Mouse (Mus musculus) small intestine, adult 2 months (tissue): Measurements from ENCODE around the gene Ubtfl1. TPM values are rescaled to one million over a fixed set of nuclear protein-coding genes. Genes with fewer than 3 reads are reported as not detected.
"Not testable (repeated sequence)": the region's sequence is repeated elsewhere in the genome, so short reads cannot be mapped to it uniquely, and the experiment has no call there.

Experiments used
- H3K27ac ChIP-seq: fragments of 200-500 bp; 2 replicates; pipeline ENCODE4 v1.5.1; 2012; ENCODE audit warnings: low read depth, low read length, control low read depth, inconsistent platforms; ENCODE audit not compliant: insufficient read depth
- H3K27me3 ChIP-seq: fragments of 200-500 bp; 2 replicates; pipeline ENCODE4 v1.6.1; 2012; ENCODE audit warnings: mild to moderate bottlenecking, moderate library complexity, low read length, inconsistent platforms; ENCODE audit not compliant: control insufficient read depth, insufficient read depth
- H3K36me3 ChIP-seq: fragments of 200-500 bp; 2 replicates; pipeline ENCODE4 v1.6.1; 2012; ENCODE audit warnings: mild to moderate bottlenecking, low read length, control low read depth, inconsistent platforms; ENCODE audit not compliant: control insufficient read depth, insufficient read depth
- H3K4me1 ChIP-seq: fragments of 200-500 bp; 2 replicates; pipeline ENCODE4 v1.6.1; 2012; ENCODE audit warnings: low read length, inconsistent platforms, mixed read lengths; ENCODE audit not compliant: control insufficient read depth, insufficient read depth, insufficient read length
- H3K4me3 ChIP-seq: fragments of 200-500 bp; 2 replicates; pipeline ENCODE4 v1.5.1; 2012; ENCODE audit warnings: low read depth, mild to moderate bottlenecking, control low read depth, inconsistent platforms, low read length, moderate library complexity
- CTCF ChIP-seq: fragments of 200-500 bp; IDR thresholded peaks from 2 replicates; pipeline ENCODE4 v1.5.1; 2012; ENCODE audit warnings: low read depth, mild to moderate bottlenecking, control low read depth, inconsistent platforms, low read length, moderate library complexity, mixed read lengths; ENCODE audit not compliant: insufficient replicate concordance, insufficient read length; ENCODE audit errors: extremely low read depth
- POLR2A ChIP-seq: fragments of 200-500 bp; IDR thresholded peaks from 2 replicates; pipeline ENCODE4 v1.6.1; 2012; ENCODE audit warnings: low read depth, mild to moderate bottlenecking, control low read depth, inconsistent platforms, low read length, moderate library complexity
- WGBS: fragments of 180-500 bp; shearing (Covaris S2); methylation state at CpG from one replicate; pipeline ENCODE4 v1.1.7; 2018; 5-methylcytosine and 5-hydroxymethylcytosine counted together
- polyA plus RNA-seq: library from polyadenylated mRNA; depleted of rRNA; stranded (reverse); fragments of >200 nt; gene quantifications from 2 replicates; pipeline ENCODE4 v1.2.3, GENCODE M21; 2012; rRNA removed

The Ubtfl1 gene
- polyA plus RNA-seq: not detected in 2 replicates

DNA sequence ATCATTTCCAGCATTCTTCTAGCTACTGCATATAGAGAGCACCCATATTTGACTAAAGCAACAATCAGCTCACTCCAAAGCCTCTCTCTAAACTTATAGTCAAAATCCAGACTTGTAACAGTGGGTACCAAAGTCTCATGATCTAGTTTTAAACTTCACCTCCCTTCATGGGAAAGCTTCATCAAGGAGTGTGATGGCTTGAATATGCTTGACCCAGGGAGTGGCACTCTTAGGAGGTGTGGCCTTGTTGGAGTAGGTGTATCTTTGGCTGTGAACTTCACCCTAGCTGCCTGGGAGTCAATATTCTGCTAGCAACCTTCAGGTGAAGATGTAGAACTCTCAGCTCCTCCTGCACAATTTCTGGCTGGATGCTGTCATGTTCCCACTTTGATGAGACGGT is at the start of gene Ubtfl1:
TSS of gene Ubtfl1 (plus strand) at position 301 of the 400 bp plus-strand sequence.
- Histone ChIP-seq H3K36me3 (no peaks in the 10 kb centered on the region), H3K27ac (no peak within 1 kb of the TSS), H3K4me3 (no peak within 1 kb of the TSS), H3K27me3 (no peaks in the 10 kb centered on the region), H3K4me1 (no peaks in the 10 kb centered on the region)
- TF ChIP-seq CTCF (no peak), POLR2A (no peak)
- 57% methylated on average over 1 of the region's 1 CpGs for WGBS

DNA sequence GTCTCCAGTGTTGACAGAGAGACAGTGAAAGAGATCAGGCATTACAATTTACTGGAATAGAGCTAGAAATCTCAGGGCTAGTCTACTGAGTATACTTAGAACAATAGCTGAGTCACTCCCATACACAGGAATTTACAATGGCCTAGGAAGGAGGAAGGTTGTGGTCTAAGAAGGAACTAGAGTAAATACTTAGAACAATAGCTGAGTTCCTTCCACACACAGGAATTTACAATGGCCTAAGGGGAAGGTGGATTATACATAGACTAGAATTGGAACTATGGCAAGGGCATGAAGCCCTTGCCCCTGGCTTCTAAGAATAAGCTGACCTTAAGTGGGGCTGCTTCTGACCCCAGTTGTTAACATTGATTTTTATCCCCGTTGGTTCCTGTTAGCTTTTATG is 31.2 kb upstream of the Ubtfl1 start:
- H3K27ac ChIP-seq, H3K36me3 ChIP-seq, H3K4me3 ChIP-seq, H3K27me3 ChIP-seq, H3K4me1 ChIP-seq: not testable (repeated sequence)
- WGBS: 63% methylated on average over 1 of the region's 1 CpGs

DNA sequence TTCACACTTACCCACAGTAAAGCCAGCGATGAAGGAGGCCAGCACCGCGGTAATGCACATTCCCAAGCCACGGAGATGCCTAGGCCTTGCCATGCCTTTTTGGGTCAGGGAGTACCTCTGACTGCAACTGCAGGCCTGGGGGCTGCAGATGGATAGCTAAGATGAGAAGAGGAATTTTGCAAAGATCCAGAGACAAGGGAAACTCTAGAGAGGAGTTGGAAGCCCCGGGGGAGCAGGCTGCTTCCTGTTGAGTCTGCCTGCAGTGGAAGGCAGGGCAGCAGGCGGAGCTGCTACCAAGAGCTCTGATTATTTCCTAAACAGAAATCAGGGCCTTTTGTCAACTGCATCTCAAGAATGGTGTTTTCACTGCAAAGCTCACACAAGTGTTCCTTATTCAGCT is 18.4 kb upstream of the Ubtfl1 start:
- H3K27ac ChIP-seq: no peak overlapping the region
- H3K27me3 ChIP-seq: no peaks in the 10 kb centered on the region
- TF ChIP-seq CTCF (no peak), POLR2A (no peak)
- H3K4me1 ChIP-seq: no peaks in the 10 kb centered on the region
- 30% methylated on average over 6 of the region's 6 CpGs for WGBS
- peak overlapping the region; percentile 30 for H3K4me3 ChIP-seq
- H3K36me3 ChIP-seq: no peaks in the 10 kb centered on the region

DNA sequence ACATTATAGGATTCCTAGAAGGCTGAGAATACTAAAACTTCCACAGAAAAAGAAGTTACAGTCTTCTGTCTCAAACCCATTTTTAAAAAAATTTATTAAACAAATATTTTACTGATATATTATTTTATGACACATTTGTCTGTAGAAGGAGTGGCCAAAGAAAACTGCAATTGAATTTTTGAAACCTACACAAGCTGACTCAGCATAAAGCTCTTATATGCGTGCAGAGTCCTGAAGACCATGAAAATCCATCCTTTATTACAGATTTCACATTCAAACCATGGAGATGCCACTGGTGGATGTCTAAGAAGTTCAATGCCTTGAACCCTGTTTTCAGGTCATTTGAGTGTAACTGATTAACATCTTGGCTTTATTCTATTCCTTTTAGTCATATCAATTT is 4.6 kb upstream of the Ubtfl1 start:
- TF ChIP-seq POLR2A (no peak), CTCF (no peak)
- no peaks in the 10 kb centered on the region for H3K27me3 ChIP-seq
- WGBS: 67% methylated on average over 1 of the region's 1 CpGs

DNA sequence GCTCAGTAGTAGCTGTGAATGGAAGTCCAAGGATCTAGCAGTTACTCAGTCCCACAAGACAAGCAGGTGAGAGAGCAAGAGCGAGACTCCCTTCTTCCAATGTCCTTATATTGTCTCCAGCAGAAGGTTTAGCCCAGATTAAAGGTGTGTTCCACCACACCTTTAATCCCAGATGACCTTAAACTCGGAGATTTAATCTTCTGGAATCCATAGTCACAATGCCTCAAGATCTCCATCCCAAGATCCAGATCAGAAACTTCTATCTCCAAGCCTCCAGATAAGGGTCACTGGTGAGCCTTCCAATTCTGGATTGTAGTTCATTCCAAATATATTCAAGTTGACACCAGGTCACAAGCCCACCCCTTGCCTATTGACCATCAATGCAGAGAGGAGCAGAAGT is 1.3 kb upstream of the Ubtfl1 start, which contains the start of gene Naalad2:
TSS of gene Naalad2 (minus strand) at position 101 of the 400 bp plus-strand sequence.
- H3K4me1 ChIP-seq, H3K27ac ChIP-seq, H3K36me3 ChIP-seq: not testable (repeated sequence)

More for the DNA sequence above, 4.6 kb upstream of the Ubtfl1 start:
- Histone ChIP-seq H3K27ac (no peak overlapping the region), H3K4me3 (no peak overlapping the region), H3K36me3 (no peaks in the 10 kb centered on the region), H3K4me1 (no peaks in the 10 kb centered on the region)

DNA sequence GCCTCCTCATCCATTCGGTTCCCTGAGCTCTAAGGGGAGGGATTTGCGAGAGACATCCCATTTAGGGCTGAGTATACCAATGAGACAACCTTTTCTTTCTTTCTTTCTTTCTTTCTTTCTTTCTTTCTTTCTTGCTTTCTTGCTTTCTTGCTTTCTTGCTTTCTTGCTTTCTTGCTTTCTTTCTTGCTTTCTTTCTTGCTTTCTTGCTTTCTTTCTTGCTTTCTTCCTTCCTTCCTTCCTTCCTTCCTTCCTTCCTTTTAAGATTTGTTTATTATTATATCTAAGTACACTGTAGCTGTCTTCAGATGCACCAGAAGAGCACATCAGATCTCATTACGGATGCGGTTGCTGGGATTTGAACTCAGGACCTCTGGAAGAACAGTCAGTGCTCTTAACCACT is 8.2 kb downstream of the Ubtfl1 start:
- WGBS: 77% methylated on average over 4 of the region's 4 CpGs
- H3K4me3 ChIP-seq, H3K27me3 ChIP-seq, H3K27ac ChIP-seq, H3K36me3 ChIP-seq, H3K4me1 ChIP-seq: not testable (repeated sequence)

More for the DNA sequence above, 1.3 kb upstream of the Ubtfl1 start, which contains the start of gene Naalad2:
- not testable (repeated sequence) for H3K27me3 ChIP-seq, H3K4me3 ChIP-seq
- 72% methylated on average over 2 of the region's 2 CpGs for WGBS

DNA sequence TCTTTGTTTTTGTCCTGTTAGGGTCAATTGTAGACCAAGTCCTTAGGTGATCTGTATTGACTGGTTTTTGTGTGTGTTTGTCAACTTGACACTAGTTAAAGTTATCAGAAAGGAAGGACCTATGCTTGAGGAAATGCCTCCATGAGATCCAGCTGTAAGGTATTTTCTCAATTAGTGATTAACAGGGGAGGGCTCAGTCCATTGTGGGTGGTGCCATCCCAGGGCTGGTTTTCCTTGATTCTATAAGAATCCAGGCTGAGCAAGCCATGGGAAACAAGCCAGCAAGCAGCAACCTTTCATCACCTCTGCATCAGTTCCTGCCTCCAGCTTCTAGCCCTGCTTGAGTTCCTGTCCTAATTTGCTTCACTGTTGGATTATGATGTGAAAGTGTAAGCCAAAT is 26.1 kb downstream of the Ubtfl1 start, which contains the start of gene Mbd3l2:
TSS of gene Mbd3l2 (plus strand) at position 301 of the 400 bp plus-strand sequence.
- H3K4me3 ChIP-seq: no peak within 1 kb of the TSS
- no peaks in the 10 kb centered on the region for H3K27me3 ChIP-seq
- H3K27ac ChIP-seq: no peak within 1 kb of the TSS
- no peaks in the 10 kb centered on the region for H3K4me1 ChIP-seq
- H3K36me3 ChIP-seq: no peaks in the 10 kb centered on the region
- TF ChIP-seq POLR2A (no peak), CTCF (no peak)

DNA sequence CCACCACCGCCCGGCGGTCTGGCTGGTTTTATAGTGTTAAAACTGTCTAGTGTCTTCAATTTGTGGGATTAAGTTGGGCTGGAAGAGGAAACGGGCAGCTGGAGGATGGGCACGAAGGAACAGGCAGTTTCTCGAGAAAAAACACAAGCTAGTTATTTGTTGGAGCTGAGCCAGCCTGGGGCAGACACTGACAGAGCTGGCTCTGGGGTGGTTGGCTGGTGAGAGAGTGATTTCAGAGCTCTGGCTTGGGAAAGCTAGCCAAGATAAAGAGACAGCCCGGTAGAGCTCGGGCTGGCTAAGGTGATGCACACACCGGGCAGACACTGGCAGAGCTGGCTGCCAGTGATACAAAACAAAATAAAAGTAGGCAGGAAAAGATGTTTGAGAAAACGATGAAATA is 27.5 kb downstream of the Ubtfl1 start:
- no peaks in the 10 kb centered on the region for H3K36me3 ChIP-seq
- WGBS: 78% methylated on average over 10 of the region's 10 CpGs
- no peaks in the 10 kb centered on the region for H3K4me1 ChIP-seq
- no peak overlapping the region for H3K4me3 ChIP-seq
- no peaks in the 10 kb centered on the region for H3K27me3 ChIP-seq
- TF ChIP-seq CTCF (no peak), POLR2A (no peak)
- no peak overlapping the region for H3K27ac ChIP-seq
